Mouse (Mus musculus): ENCODE results near the gene Poln. TPM values are rescaled to one million over a fixed set of nuclear protein-coding genes. Genes with fewer than 3 reads are reported as not detected.

Poln gene
- polyA plus RNA-seq, 1 experiment from 2014 or later = 0.41 TPM

- no peak overlapping the region for H3K4me3 ChIP-seq (replicated peaks)
- no peak overlapping the region for H3K9ac ChIP-seq
- WGBS (ENCODE audit: insufficient replicate concordance) = 66% methylated on average over 5 of the region's 5 CpGs
- H3K27me3 ChIP-seq = peaks cover 8% of the 10 kb centered on the region
- H3K27ac ChIP-seq (replicated peaks) = no peak overlapping the region
- H3K9me3 ChIP-seq (replicated peaks) = no peaks in the 10 kb centered on the region
- ATAC-seq (ENCODE audit: insufficient read depth) = no peak
- no peaks in the 10 kb centered on the region for H3K36me3 ChIP-seq (replicated peaks)
- no peaks in the 10 kb centered on the region for H3K4me1 ChIP-seq (replicated peaks)
- no peak overlapping the region for H3K4me2 ChIP-seq
Observed at GRCm38 (mm10) chr5:34004618-34005017, 164.6 kb downstream of the Poln start.

- WGBS (ENCODE audit: insufficient replicate concordance) = 71% methylated on average over 4 of the region's 4 CpGs
- no peak for ATAC-seq (ENCODE audit: insufficient read depth)
Observed at GRCm38 (mm10) chr5:34002636-34003035, 166.6 kb downstream of the Poln start.

GRCm38 (mm10) chr5:34001401-34001800 is 167.8 kb downstream of the Poln start:
- Histone ChIP-seq H3K4me2 (no peak overlapping the region), H3K27ac (replicated peaks) (no peak overlapping the region), H3K9me3 (replicated peaks) (no peaks in the 10 kb centered on the region), H3K36me3 (replicated peaks) (no peaks in the 10 kb centered on the region), H3K27me3 (peaks cover 41% of the 10 kb centered on the region), H3K4me3 (replicated peaks) (no peak overlapping the region), H3K4me1 (replicated peaks) (peaks cover 8% of the 10 kb centered on the region), H3K9ac (no peak overlapping the region)
- no peak for ATAC-seq (ENCODE audit: insufficient read depth)
- 82% methylated on average over 1 of the region's 1 CpGs for WGBS (ENCODE audit: insufficient replicate concordance)

More at GRCm38 (mm10) chr5:34002636-34003035, 166.6 kb downstream of the Poln start:
- H3K36me3 ChIP-seq (replicated peaks) = no peaks in the 10 kb centered on the region
- H3K27me3 ChIP-seq = peaks cover 28% of the 10 kb centered on the region
- no peak overlapping the region for H3K4me2 ChIP-seq
- no peaks in the 10 kb centered on the region for H3K4me1 ChIP-seq (replicated peaks)
- H3K27ac ChIP-seq (replicated peaks) = no peak overlapping the region
- H3K9me3 ChIP-seq (replicated peaks) = no peaks in the 10 kb centered on the region
- H3K4me3 ChIP-seq (replicated peaks) = no peak overlapping the region
- H3K9ac ChIP-seq = no peak overlapping the region

- peaks cover 47% of the 10 kb centered on the region for H3K27me3 ChIP-seq
Observed at GRCm38 (mm10) chr5:34000809-34001208, 168.4 kb downstream of the Poln start.

GRCm38 (mm10) chr5:33999466-34000090 is 169.7 kb downstream of the Poln start:
- Histone ChIP-seq H3K9me3 (replicated peaks) (no peaks in the 10 kb centered on the region), H3K9ac (no peak overlapping the region), H3K4me1 (replicated peaks) (peaks cover 16% of the 10 kb centered on the region), H3K27me3 (peaks cover 59% of the 10 kb centered on the region), H3K27ac (replicated peaks) (no peak overlapping the region), H3K4me2 (no peak overlapping the region), H3K36me3 (replicated peaks) (no peaks in the 10 kb centered on the region), H3K4me3 (replicated peaks) (no peak overlapping the region)
- no peak for ATAC-seq (ENCODE audit: insufficient read depth)
- 63% methylated on average over 6 of the region's 6 CpGs for whole genome bisulfite sequencing (ENCODE audit: insufficient replicate concordance)

More at GRCm38 (mm10) chr5:34000809-34001208, 168.4 kb downstream of the Poln start:
- no peaks in the 10 kb centered on the region for H3K9me3 ChIP-seq (replicated peaks)
- WGBS (ENCODE audit: insufficient replicate concordance) = 80% methylated on average over 25 of the region's 25 CpGs
- peaks cover 14% of the 10 kb centered on the region for H3K4me1 ChIP-seq (replicated peaks)
- H3K4me2 ChIP-seq = no peak overlapping the region
- no peak overlapping the region for H3K27ac ChIP-seq (replicated peaks)
- H3K9ac ChIP-seq = no peak overlapping the region
- no peak overlapping the region for H3K4me3 ChIP-seq (replicated peaks)
- ATAC-seq (ENCODE audit: insufficient read depth) = no peak
- no peaks in the 10 kb centered on the region for H3K36me3 ChIP-seq (replicated peaks)

GRCm38 (mm10) chr5:33998505-33998877 is 170.8 kb downstream of the Poln start:
- no peaks in the 10 kb centered on the region for H3K36me3 ChIP-seq (replicated peaks)
- H3K4me2 ChIP-seq = no peak overlapping the region
- ATAC-seq (ENCODE audit: insufficient read depth) = no peak
- peaks cover 16% of the 10 kb centered on the region for H3K4me1 ChIP-seq (replicated peaks)
- no peak overlapping the region for H3K9ac ChIP-seq
- no peak overlapping the region for H3K4me3 ChIP-seq (replicated peaks)
- no peaks in the 10 kb centered on the region for H3K9me3 ChIP-seq (replicated peaks)
- H3K27ac ChIP-seq (replicated peaks) = no peak overlapping the region
- 66% methylated on average over 3 of the region's 3 CpGs for WGBS (ENCODE audit: insufficient replicate concordance)
- H3K27me3 ChIP-seq = peaks cover 66% of the 10 kb centered on the region

- WGBS (ENCODE audit: insufficient replicate concordance) = 54% methylated on average over 20 of the region's 20 CpGs
- peaks cover 66% of the 10 kb centered on the region for H3K27me3 ChIP-seq
- no peaks in the 10 kb centered on the region for H3K36me3 ChIP-seq (replicated peaks)
- H3K4me1 ChIP-seq (replicated peaks) = peaks cover 16% of the 10 kb centered on the region
- no peak overlapping the region for H3K9ac ChIP-seq
- no peak overlapping the region; the same call in 1 of the 2 replicates for H3K4me3 ChIP-seq (replicated peaks)
- no peak for ATAC-seq (ENCODE audit: insufficient read depth)
- H3K9me3 ChIP-seq (replicated peaks) = no peaks in the 10 kb centered on the region
- no peak overlapping the region for H3K27ac ChIP-seq (replicated peaks)
- peak overlapping the region; percentile 66; the same call in 1 of the 2 replicates for H3K4me2 ChIP-seq
Observed at GRCm38 (mm10) chr5:33997829-33998504, 171.3 kb downstream of the Poln start.

GRCm38 (mm10) chr5:33997051-33997741 is 172.1 kb downstream of the Poln start:
- no peak for ATAC-seq (ENCODE audit: insufficient read depth)
- 1% methylated on average over 80 of the region's 80 CpGs for WGBS (ENCODE audit: insufficient replicate concordance)
- Histone ChIP-seq H3K27me3 (peaks cover 66% of the 10 kb centered on the region), H3K36me3 (replicated peaks) (no peaks in the 10 kb centered on the region), H3K9me3 (replicated peaks) (no peaks in the 10 kb centered on the region), H3K27ac (replicated peaks) (no peak overlapping the region), H3K4me2 (peak overlapping the region; percentile 66), H3K9ac (no peak overlapping the region), H3K4me1 (replicated peaks) (peaks cover 16% of the 10 kb centered on the region), H3K4me3 (replicated peaks) (peak overlapping the region; percentile 53)

- Histone ChIP-seq H3K36me3 (replicated peaks) (no peaks in the 10 kb centered on the region), H3K9me3 (replicated peaks) (no peaks in the 10 kb centered on the region), H3K4me3 (replicated peaks) (peak overlapping the region; percentile 53), H3K4me1 (replicated peaks) (peaks cover 16% of the 10 kb centered on the region), H3K27me3 (peaks cover 66% of the 10 kb centered on the region), H3K4me2 (peak overlapping the region; percentile 66), H3K27ac (replicated peaks) (no peak overlapping the region), H3K9ac (no peak overlapping the region)
- under 1% methylated on average over 55 of the region's 55 CpGs for WGBS (ENCODE audit: insufficient replicate concordance)
- no peak for ATAC-seq (ENCODE audit: insufficient read depth)
Observed at GRCm38 (mm10) chr5:33996694-33997045, 172.6 kb downstream of the Poln start.

- Histone ChIP-seq H3K27me3 (peaks cover 66% of the 10 kb centered on the region), H3K4me1 (replicated peaks) (peaks cover 16% of the 10 kb centered on the region), H3K9me3 (replicated peaks) (no peaks in the 10 kb centered on the region), H3K4me2 (peak within 1 kb of the TSS; percentile 66), H3K9ac (no peak within 1 kb of the TSS; the same call in 1 of the 2 replicates), H3K4me3 (replicated peaks) (peak within 1 kb of the TSS; percentile 53), H3K27ac (replicated peaks) (no peak within 1 kb of the TSS; the same call in 1 of the 2 replicates), H3K36me3 (replicated peaks) (no peaks in the 10 kb centered on the region)
- under 1% methylated on average over 90 of the region's 90 CpGs for WGBS (ENCODE audit: insufficient replicate concordance)
- ATAC-seq (ENCODE audit: insufficient read depth) = no peak
Observed at GRCm38 (mm10) chr5:33995843-33996693, 173.2 kb downstream of the Poln start, which contains the start of gene Nat8l. Nat8l (plus strand) TSS chr5:33995984.

Measured in liver, embryonic 15.5 days (tissue).